Mouse (Mus musculus) CH12.LX (cell line): ENCODE measurements at regions not wholly inside any gene's neighbourhood (a gene's known extent, or its start where the extent isn't known, plus 50 kb on each side); places are given as distances from the start of the nearest gene placed in this dataset.

Experiments used
- CHD2 ChIP-seq: IDR thresholded peaks from 2 replicates; pipeline ENCODE4 v1.6.1; 2011; ENCODE audit warnings: low read length, improper control_type of control experiment
- CTCF ChIP-seq, 2 experiments: IDR thresholded peaks in 1 of 2; conservative IDR thresholded peaks in 1 of 2; 2 replicates each; pipeline ENCODE4 v1.5.1; 2011 to 2012; ENCODE audit warnings: low read depth in 2 of 2, low read length in 2 of 2, improper control_type of control experiment in 1 of 2, inconsistent platforms in 1 of 2, mild to moderate bottlenecking in 1 of 2, moderate library complexity in 1 of 2
- E2F4 ChIP-seq: IDR thresholded peaks from 2 replicates; pipeline ENCODE4 v1.6.1; 2011; ENCODE audit warnings: low read depth, low read length, improper control_type of control experiment; ENCODE audit not compliant: insufficient replicate concordance
- ELF1 ChIP-seq: IDR thresholded peaks from 2 replicates; pipeline ENCODE4 v1.6.1; 2014; ENCODE audit warnings: low read depth, mild to moderate bottlenecking, inconsistent platforms, low read length, improper control_type of control experiment
- EP300 ChIP-seq: IDR thresholded peaks from 2 replicates; pipeline ENCODE4 v1.6.1; 2011; ENCODE audit warnings: low read length, improper control_type of control experiment
- GABPA ChIP-seq: IDR thresholded peaks from 2 replicates; pipeline ENCODE4 v1.6.1; 2012; ENCODE audit warnings: low read depth, low read length, improper control_type of control experiment, inconsistent platforms; ENCODE audit not compliant: insufficient replicate concordance
- HCFC1 ChIP-seq: IDR thresholded peaks from 2 replicates; pipeline ENCODE4 v1.6.1; 2012; ENCODE audit warnings: low read depth, mild to moderate bottlenecking, inconsistent platforms, low read length, improper control_type of control experiment
- MAX ChIP-seq: IDR thresholded peaks from 2 replicates; pipeline ENCODE4 v1.6.1; 2011; ENCODE audit warnings: low read length, improper control_type of control experiment
- MYC ChIP-seq: IDR thresholded peaks from 2 replicates; pipeline ENCODE4 v1.6.1; 2011; ENCODE audit warnings: low read depth, mild to moderate bottlenecking, improper control_type of control experiment, low read length
- NRF1 ChIP-seq: IDR thresholded peaks from 2 replicates; pipeline ENCODE4 v1.6.1; 2014; ENCODE audit warnings: low read depth, mild to moderate bottlenecking, inconsistent platforms, low read length, improper control_type of control experiment, moderate library complexity
- POLR2A ChIP-seq: IDR thresholded peaks from 2 replicates; pipeline ENCODE4 v1.6.1; 2011; ENCODE audit warnings: low read depth, mild to moderate bottlenecking, improper control_type of control experiment, low read length
- RAD21 ChIP-seq: IDR thresholded peaks from 2 replicates; pipeline ENCODE4 v1.6.1; 2011; ENCODE audit warnings: low read depth, mild to moderate bottlenecking, low read length, improper control_type of control experiment, moderate library complexity
- USF1 ChIP-seq: IDR thresholded peaks from 2 replicates; pipeline ENCODE4 v1.6.1; 2014; ENCODE audit warnings: low read depth, mild to moderate bottlenecking, inconsistent platforms, low read length, improper control_type of control experiment
- ZNF384 ChIP-seq: IDR thresholded peaks from 2 replicates; pipeline ENCODE4 v1.6.1; 2012; ENCODE audit warnings: low read depth, low read length, improper control_type of control experiment, inconsistent platforms

DNA sequence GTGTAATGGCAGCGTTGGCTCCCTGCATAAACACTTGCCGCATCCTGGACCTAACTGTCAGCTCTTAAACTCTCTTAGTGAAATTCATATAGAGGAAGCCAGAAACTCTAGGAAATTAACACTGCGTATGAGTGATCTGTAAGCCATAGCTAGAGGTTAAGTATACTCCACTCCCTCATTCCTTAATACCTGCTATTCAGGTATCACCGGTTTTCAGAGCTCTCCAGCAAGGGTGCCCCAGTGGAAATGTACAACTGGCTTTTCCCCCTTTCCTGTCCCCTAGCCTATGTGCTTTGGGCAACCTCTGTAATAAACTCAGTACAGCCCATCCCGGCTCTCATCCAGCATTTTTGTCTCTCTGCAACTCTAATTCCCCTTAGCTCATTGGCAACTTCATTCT lies 164.8 kb upstream of the Habp2 start:
- no peak for TF ChIP-seq CTCF (conservative IDR thresholded peaks at IDR 0.05 in 1 of 2, IDR thresholded peaks at IDR 0.05 in 1 of 2; ENCODE audit: low read depth in 2 of 2, low read length in 2 of 2)
- TF ChIP-seq CHD2: no peak
- TF ChIP-seq POLR2A: no peak
- no peak for TF ChIP-seq GABPA
- no peak for TF ChIP-seq NRF1
- no peak for TF ChIP-seq ELF1
- no peak for TF ChIP-seq MAX
- TF ChIP-seq USF1: no peak
- no peak for TF ChIP-seq MYC
- no peak for TF ChIP-seq RAD21
- no peak for TF ChIP-seq E2F4
- TF ChIP-seq EP300: no peak
- no peak for TF ChIP-seq ZNF384
- no peak for TF ChIP-seq HCFC1
